Mouse (Mus musculus) lung, postnatal 0 days (tissue): Measurements from ENCODE around the gene Tmem202. TPM values are rescaled to one million over a fixed set of nuclear protein-coding genes. Genes with fewer than 3 reads are reported as not detected.
A peak's percentile ranks its signal among the peaks of the same experiment; 100 is the strongest.

ENCODE experiments used
- ATAC-seq: fragments of 200-750 bp; cut with Nextera tagmentation; 2 replicates; pipeline ENCODE4 v1.8.0; 2017; ENCODE audit warnings: moderate library complexity
- DNase-seq: peaks from one replicate; pipeline ENCODE4 v3.0.0-alpha.2; 2016; ENCODE audit warnings: low spot score
- H3K27ac ChIP-seq: fragments of 300-500 bp; sonication (generic); 2 replicates; pipeline ENCODE4 v1.5.1; 2014; ENCODE audit warnings: antibody characterized with exemption, mild to moderate bottlenecking, low read length, mixed read lengths
- H3K27me3 ChIP-seq: fragments of 300-500 bp; sonication (generic); replicated peaks from 2 replicates; pipeline ENCODE4 v1.6.1; 2014; ENCODE audit warnings: low read length, mixed read lengths; ENCODE audit not compliant: insufficient read depth
- H3K36me3 ChIP-seq: fragments of 300-500 bp; sonication (generic); 2 replicates; pipeline ENCODE4 v1.6.1; 2014; ENCODE audit warnings: low read length, mixed read lengths; ENCODE audit not compliant: insufficient read depth
- H3K4me1 ChIP-seq: fragments of 300-500 bp; sonication (generic); 2 replicates; pipeline ENCODE4 v1.6.1; 2014; ENCODE audit warnings: antibody characterized with exemption, low read depth, low read length, mixed read lengths; ENCODE audit not compliant: insufficient read depth
- H3K4me2 ChIP-seq: fragments of 300-500 bp; sonication (generic); replicated peaks from 2 replicates; pipeline ENCODE4 v1.6.1; 2014; ENCODE audit warnings: low read depth, mild to moderate bottlenecking, low read length, moderate library complexity, mixed read lengths
- H3K4me3 ChIP-seq: fragments of 300-500 bp; sonication (generic); 2 replicates; pipeline ENCODE4 v1.5.1; 2014; ENCODE audit warnings: low read depth, low read length
- H3K9ac ChIP-seq: fragments of 300-500 bp; sonication (generic); replicated peaks from 2 replicates; pipeline ENCODE4 v1.6.1; 2014; ENCODE audit warnings: low read depth, mild to moderate bottlenecking
- H3K9me3 ChIP-seq: fragments of 300-500 bp; sonication (generic); 2 replicates; pipeline ENCODE4 v1.6.1; 2016; ENCODE audit warnings: low read length, mixed read lengths
- CTCF ChIP-seq: IDR thresholded peaks from 2 replicates; pipeline ENCODE4 v1.5.1; 2016; ENCODE audit warnings: antibody characterized with exemption, mild to moderate bottlenecking
- EP300 ChIP-seq: IDR thresholded peaks from 2 replicates; pipeline ENCODE4 v1.6.1; 2016; ENCODE audit warnings: antibody characterized with exemption, mild to moderate bottlenecking, control low read depth
- WGBS: fragments of 180-500 bp; shearing (Covaris S2); extraction: QIAGEN DNeasy Blood & Tissue Kit; methylation state at CpG from one replicate; pipeline ENCODE4 v1.1.7; 2014; 5-methylcytosine and 5-hydroxymethylcytosine counted together
- polyA plus RNA-seq: library from polyadenylated mRNA; unstranded; fragments of >200 nt; fragmentation: Nextera tagmentation; extraction: Ambion mirVana; gene quantifications from 2 replicates; pipeline ENCODE4 v1.2.1, GENCODE M21; 2015

Gene Tmem202
- polyA plus RNA-seq, 1 experiment from 2014 or later = 0.57 TPM

GRCm38 (mm10) chr9:59527580-59527979 lies 12.1 kb downstream of the Tmem202 start:
- Histone ChIP-seq H3K27me3 (no peaks in the 10 kb centered on the region), H3K36me3 (no peaks in the 10 kb centered on the region), H3K4me2 (no peak overlapping the region), H3K4me3 (no peak overlapping the region), H3K9me3 (no peaks in the 10 kb centered on the region), H3K27ac (no peak overlapping the region), H3K4me1 (no peaks in the 10 kb centered on the region), H3K9ac (no peak overlapping the region)
- TF ChIP-seq EP300 (no peak), CTCF (no peak)
- ATAC-seq (no peak), DNase-seq (no peak)
- WGBS = 88% methylated on average over 3 of the region's 3 CpGs

- Histone ChIP-seq H3K27me3 (no peaks in the 10 kb centered on the region), H3K27ac (no peak overlapping the region), H3K36me3 (no peaks in the 10 kb centered on the region), H3K4me2 (no peak overlapping the region), H3K4me1 (no peaks in the 10 kb centered on the region), H3K9ac (no peak overlapping the region), H3K9me3 (no peaks in the 10 kb centered on the region), H3K4me3 (no peak overlapping the region)
- ATAC-seq (no peak), DNase-seq (no peak)
- WGBS = 66% methylated on average over 6 of the region's 6 CpGs
- TF ChIP-seq CTCF (no peak), EP300 (no peak)
These were observed 12.9 kb downstream of the Tmem202 start for GRCm38 (mm10) chr9:59526727-59527126.

DNA sequence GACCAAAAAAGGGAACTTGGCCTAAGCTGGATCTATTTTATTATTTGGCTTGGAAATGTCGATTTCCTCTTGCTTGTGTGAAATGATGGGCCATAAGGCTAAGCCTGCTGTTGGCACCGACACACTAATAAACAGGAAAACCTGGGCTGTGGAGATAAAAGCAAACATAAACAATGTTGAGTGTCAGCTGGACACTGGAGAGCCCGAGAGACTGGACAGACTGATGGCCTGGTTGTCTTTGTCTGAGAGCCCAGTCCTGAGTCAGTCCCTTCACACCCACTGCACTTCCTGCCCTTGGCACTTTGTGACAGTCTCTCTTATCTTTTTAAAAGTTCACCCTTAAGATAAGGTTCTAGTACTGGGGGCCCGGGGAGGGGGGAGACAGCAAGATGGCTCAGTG lies 16.7 kb downstream of the Tmem202 start:
- H3K4me3 ChIP-seq = no peak overlapping the region
- H3K36me3 ChIP-seq = no peaks in the 10 kb centered on the region
- no peaks in the 10 kb centered on the region for H3K9me3 ChIP-seq
- DNase-seq (peak; percentile 52), ATAC-seq (peak; percentile 87)
- no peak overlapping the region for H3K27ac ChIP-seq
- TF ChIP-seq CTCF (no peak), EP300 (peak; percentile 78)
- WGBS = 19% methylated on average over 4 of the region's 4 CpGs
- H3K4me1 ChIP-seq = no peaks in the 10 kb centered on the region
- no peaks in the 10 kb centered on the region for H3K27me3 ChIP-seq
- H3K9ac ChIP-seq = no peak overlapping the region
- H3K4me2 ChIP-seq = no peak overlapping the region

GRCm38 (mm10) chr9:59519396-59519795 lies 20.3 kb downstream of the Tmem202 start:
- Histone ChIP-seq H3K27ac (no peak overlapping the region), H3K4me3 (no peak overlapping the region), H3K9ac (no peak overlapping the region), H3K4me1 (no peaks in the 10 kb centered on the region), H3K36me3 (no peaks in the 10 kb centered on the region), H3K4me2 (no peak overlapping the region), H3K27me3 (no peaks in the 10 kb centered on the region), H3K9me3 (no peaks in the 10 kb centered on the region)
- no peak for TF ChIP-seq EP300
- TF ChIP-seq CTCF = no peak
- WGBS = 73% methylated on average over 2 of the region's 2 CpGs
- ATAC-seq = 0 out of 2 replicates have a peak, but pooled peaks have one; percentile 28
- no peak for DNase-seq

DNA sequence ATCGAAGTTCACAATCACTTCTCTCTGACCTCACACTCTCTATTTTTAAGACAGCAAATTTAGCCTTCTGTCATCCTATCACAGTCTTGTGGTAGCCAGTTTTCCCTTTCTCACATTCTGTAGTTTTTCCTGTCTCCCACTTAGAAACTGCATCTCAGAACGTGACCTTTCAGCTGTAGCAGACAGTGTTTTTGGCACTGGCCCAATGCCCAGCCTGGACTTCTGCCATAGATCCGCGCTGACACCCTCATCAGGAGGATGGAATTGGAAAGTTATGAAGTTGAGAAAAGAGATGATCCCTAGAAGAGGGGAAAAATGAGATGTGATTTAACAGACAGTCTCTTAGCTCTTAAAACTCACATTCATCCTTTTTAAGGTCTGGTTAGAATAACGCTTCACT lies 20.7 kb downstream of the Tmem202 start:
- Histone ChIP-seq H3K4me2 (no peak overlapping the region), H3K4me3 (no peak overlapping the region), H3K27ac (no peak overlapping the region), H3K36me3 (no peaks in the 10 kb centered on the region), H3K4me1 (no peaks in the 10 kb centered on the region), H3K9me3 (no peaks in the 10 kb centered on the region), H3K9ac (no peak overlapping the region), H3K27me3 (no peaks in the 10 kb centered on the region)
- ATAC-seq (no peak), DNase-seq (peak; percentile 31)
- TF ChIP-seq EP300 = no peak
- TF ChIP-seq CTCF = no peak
- WGBS = 29% methylated on average over 5 of the region's 5 CpGs

DNA sequence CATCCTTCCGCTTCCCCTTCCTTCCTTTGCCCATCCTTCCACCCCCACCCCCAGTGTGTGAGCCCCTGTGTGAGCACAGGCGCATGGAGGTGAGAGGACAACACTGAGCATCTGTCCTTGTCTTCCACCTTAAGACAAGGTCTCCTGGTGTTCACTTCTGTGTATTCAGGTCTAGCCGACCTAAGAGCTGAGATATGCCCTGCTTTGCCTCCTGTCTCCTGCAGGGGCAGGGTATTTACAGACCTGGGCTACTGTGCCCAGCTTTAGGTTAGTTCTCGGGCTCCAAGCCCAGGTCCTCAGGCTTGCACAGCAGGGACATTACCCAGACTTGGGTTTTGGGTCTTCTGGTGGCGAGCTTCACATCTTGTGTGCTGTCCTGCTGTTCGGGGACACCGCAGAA lies 22.5 kb downstream of the Tmem202 start:
- Histone ChIP-seq H3K36me3 (no peaks in the 10 kb centered on the region), H3K9me3 (no peaks in the 10 kb centered on the region), H3K4me2 (no peak overlapping the region), H3K9ac (no peak overlapping the region), H3K27ac (no peak overlapping the region), H3K4me1 (no peaks in the 10 kb centered on the region), H3K27me3 (no peaks in the 10 kb centered on the region), H3K4me3 (no peak overlapping the region)
- TF ChIP-seq CTCF = peak; percentile 41
- no peak for TF ChIP-seq EP300
- WGBS = 56% methylated on average over 7 of the region's 7 CpGs
- ATAC-seq (no peak), DNase-seq (no peak)

GRCm38 (mm10) chr9:59515069-59515468 lies 24.6 kb downstream of the Tmem202 start:
- ATAC-seq (no peak), DNase-seq (no peak)
- H3K9me3 ChIP-seq = no peaks in the 10 kb centered on the region
- H3K4me3 ChIP-seq = no peak overlapping the region
- H3K27me3 ChIP-seq = no peaks in the 10 kb centered on the region
- H3K4me2 ChIP-seq = no peak overlapping the region
- WGBS = 28% methylated on average over 3 of the region's 3 CpGs
- no peaks in the 10 kb centered on the region for H3K4me1 ChIP-seq
- no peaks in the 10 kb centered on the region for H3K36me3 ChIP-seq
- no peak overlapping the region for H3K27ac ChIP-seq
- TF ChIP-seq CTCF (no peak), EP300 (no peak)
- H3K9ac ChIP-seq = no peak overlapping the region
